Mouse (Mus musculus) olfactory bulb, adult 2 months (tissue): ENCODE results near the gene Ak9.

Experiments
- CTCF ChIP-seq: fragments of 200-500 bp; IDR thresholded peaks from 2 replicates; pipeline ENCODE4 v1.5.1; 2012; ENCODE audit warnings: low read depth, mild to moderate bottlenecking, low read length, moderate library complexity; ENCODE audit not compliant: insufficient read depth
- POLR2A ChIP-seq: fragments of 200-500 bp; IDR thresholded peaks from 2 replicates; pipeline ENCODE4 v1.6.1; 2012; ENCODE audit warnings: mild to moderate bottlenecking, low read depth, low read length, moderate library complexity; ENCODE audit not compliant: insufficient read depth

- TF ChIP-seq CTCF, result no peak
- no peak for TF ChIP-seq POLR2A
Measured at GRCm38 (mm10) chr10:41261889-41262288, 41.9 kb upstream of the Ak9 start.
